Mouse (Mus musculus): ENCODE results near the gene Slc25a10.

The Slc25a10 gene

GRCm38 (mm10) chr11:120519738-120520137 lies 28.1 kb downstream of the Slc25a10 start:
- Histone ChIP-seq H3K4me1 (replicated peaks; ENCODE audit: low read depth, low read length) (peaks cover 24% of the 10 kb centered on the region), H3K4me3 (replicated peaks; ENCODE audit: low read length) (no peak overlapping the region), H3K36me3 (ENCODE audit: insufficient read depth, low read length) (no peaks in the 10 kb centered on the region), H3K9me3 (ENCODE audit: low read length) (no peaks in the 10 kb centered on the region), H3K27me3 (ENCODE audit: insufficient read depth, low read length) (0 out of 2 replicates have a peak, but pooled peaks cover 5% of the 10 kb centered on the region)
- no peak for TF ChIP-seq POU5F1 (IDR thresholded peaks at IDR 0.05; ENCODE audit: borderline replicate concordance, low read length)

- Histone ChIP-seq H3K27me3 (ENCODE audit: insufficient read depth, low read length) (0 out of 2 replicates have a peak, but pooled peaks cover 5% of the 10 kb centered on the region), H3K4me3 (replicated peaks; ENCODE audit: low read length) (no peak overlapping the region), H3K9me3 (ENCODE audit: low read length) (no peaks in the 10 kb centered on the region), H3K4me1 (replicated peaks; ENCODE audit: low read depth, low read length) (peaks cover 21% of the 10 kb centered on the region), H3K36me3 (ENCODE audit: insufficient read depth, low read length) (no peaks in the 10 kb centered on the region)
- TF ChIP-seq POU5F1 (IDR thresholded peaks at IDR 0.05; ENCODE audit: borderline replicate concordance, low read length) (no peak), NANOG (IDR thresholded peaks at IDR 0.05; ENCODE audit: borderline replicate concordance, low read length) (no peak)
These were observed 28.9 kb downstream of the Slc25a10 start for GRCm38 (mm10) chr11:120520498-120520897.

- H3K4me1 ChIP-seq (replicated peaks; ENCODE audit: low read depth, low read length): peaks cover 16% of the 10 kb centered on the region
- 0 out of 2 replicates have a peak, but pooled peaks cover 5% of the 10 kb centered on the region for H3K27me3 ChIP-seq (ENCODE audit: insufficient read depth, low read length)
- no peak for TF ChIP-seq CTCF (conservative IDR thresholded peaks at IDR 0.05; ENCODE audit: low read length)
- TF ChIP-seq NANOG (IDR thresholded peaks at IDR 0.05; ENCODE audit: borderline replicate concordance, low read length): no peak
- TF ChIP-seq POU5F1 (IDR thresholded peaks at IDR 0.05; ENCODE audit: borderline replicate concordance, low read length): no peak
- H3K4me3 ChIP-seq (replicated peaks; ENCODE audit: low read length): no peak overlapping the region
- H3K36me3 ChIP-seq (ENCODE audit: insufficient read depth, low read length): no peaks in the 10 kb centered on the region
- H3K9me3 ChIP-seq (ENCODE audit: low read length): no peaks in the 10 kb centered on the region
These were observed 29.4 kb downstream of the Slc25a10 start for GRCm38 (mm10) chr11:120520967-120521540.

GRCm38 (mm10) chr11:120522581-120522980 lies 30.9 kb downstream of the Slc25a10 start:
- no peak overlapping the region for H3K4me3 ChIP-seq (replicated peaks; ENCODE audit: low read length)
- no peaks in the 10 kb centered on the region for H3K9me3 ChIP-seq (ENCODE audit: low read length)
- H3K36me3 ChIP-seq (ENCODE audit: insufficient read depth, low read length): no peaks in the 10 kb centered on the region
- H3K27me3 ChIP-seq (ENCODE audit: insufficient read depth, low read length): peaks cover 2% of the 10 kb centered on the region; the same call in 1 of the 2 replicates
- peaks cover 9% of the 10 kb centered on the region for H3K4me1 ChIP-seq (replicated peaks; ENCODE audit: low read depth, low read length)
- TF ChIP-seq CTCF (conservative IDR thresholded peaks at IDR 0.05; ENCODE audit: low read length) (no peak), POU5F1 (IDR thresholded peaks at IDR 0.05; ENCODE audit: borderline replicate concordance, low read length) (no peak), NANOG (IDR thresholded peaks at IDR 0.05; ENCODE audit: borderline replicate concordance, low read length) (no peak)

GRCm38 (mm10) chr11:120525959-120526358 lies 34.3 kb downstream of the Slc25a10 start:
- Histone ChIP-seq H3K9me3 (ENCODE audit: low read length) (no peaks in the 10 kb centered on the region), H3K27me3 (ENCODE audit: insufficient read depth, low read length) (peaks cover 32% of the 10 kb centered on the region), H3K4me3 (replicated peaks; ENCODE audit: low read length) (no peak overlapping the region), H3K4me1 (replicated peaks; ENCODE audit: low read depth, low read length) (peaks cover 10% of the 10 kb centered on the region), H3K36me3 (ENCODE audit: insufficient read depth, low read length) (no peaks in the 10 kb centered on the region)
- TF ChIP-seq CTCF (conservative IDR thresholded peaks at IDR 0.05; ENCODE audit: low read length) (no peak), POU5F1 (IDR thresholded peaks at IDR 0.05; ENCODE audit: borderline replicate concordance, low read length) (no peak), NANOG (IDR thresholded peaks at IDR 0.05; ENCODE audit: borderline replicate concordance, low read length) (no peak)

GRCm38 (mm10) chr11:120527690-120528354 lies 36.2 kb downstream of the Slc25a10 start:
- Histone ChIP-seq H3K9me3 (ENCODE audit: low read length) (no peaks in the 10 kb centered on the region), H3K4me1 (replicated peaks; ENCODE audit: low read depth, low read length) (peaks cover 17% of the 10 kb centered on the region), H3K27me3 (ENCODE audit: insufficient read depth, low read length) (peaks cover 51% of the 10 kb centered on the region), H3K4me3 (replicated peaks; ENCODE audit: low read length) (no peak overlapping the region), H3K36me3 (ENCODE audit: insufficient read depth, low read length) (no peaks in the 10 kb centered on the region)
- TF ChIP-seq CTCF (conservative IDR thresholded peaks at IDR 0.05; ENCODE audit: low read length): no peak
- no peak for TF ChIP-seq NANOG (IDR thresholded peaks at IDR 0.05; ENCODE audit: borderline replicate concordance, low read length)
- no peak for TF ChIP-seq POU5F1 (IDR thresholded peaks at IDR 0.05; ENCODE audit: borderline replicate concordance, low read length)

- Histone ChIP-seq H3K9me3 (ENCODE audit: low read length) (no peaks in the 10 kb centered on the region), H3K27me3 (ENCODE audit: insufficient read depth, low read length) (peaks cover 62% of the 10 kb centered on the region), H3K4me3 (replicated peaks; ENCODE audit: low read length) (no peak overlapping the region), H3K4me1 (replicated peaks; ENCODE audit: low read depth, low read length) (peaks cover 17% of the 10 kb centered on the region), H3K36me3 (ENCODE audit: insufficient read depth, low read length) (no peaks in the 10 kb centered on the region)
- TF ChIP-seq NANOG (IDR thresholded peaks at IDR 0.05; ENCODE audit: borderline replicate concordance, low read length): no peak
- no peak for TF ChIP-seq CTCF (conservative IDR thresholded peaks at IDR 0.05; ENCODE audit: low read length)
- TF ChIP-seq POU5F1 (IDR thresholded peaks at IDR 0.05; ENCODE audit: borderline replicate concordance, low read length): no peak
These were observed 37.3 kb downstream of the Slc25a10 start for GRCm38 (mm10) chr11:120528903-120529302.

GRCm38 (mm10) chr11:120530085-120530964 lies 38.7 kb downstream of the Slc25a10 start, which contains the start of gene Gcgr:
Gcgr (plus strand) TSS chr11:120530699.
- peaks cover 17% of the 10 kb centered on the region for H3K4me1 ChIP-seq (replicated peaks; ENCODE audit: low read depth, low read length)
- H3K36me3 ChIP-seq (ENCODE audit: insufficient read depth, low read length): no peaks in the 10 kb centered on the region
- H3K9me3 ChIP-seq (ENCODE audit: low read length): no peaks in the 10 kb centered on the region
- H3K4me3 ChIP-seq (replicated peaks; ENCODE audit: low read length): peak within 1 kb of the TSS; percentile 75
- H3K27me3 ChIP-seq (ENCODE audit: insufficient read depth, low read length): peaks cover 76% of the 10 kb centered on the region
- TF ChIP-seq POU5F1 (IDR thresholded peaks at IDR 0.05; ENCODE audit: borderline replicate concordance, low read length) (no peak), CTCF (conservative IDR thresholded peaks at IDR 0.05; ENCODE audit: low read length) (no peak), NANOG (IDR thresholded peaks at IDR 0.05; ENCODE audit: borderline replicate concordance, low read length) (no peak)

All from E14TG2a.4 (cell line).